27 mouse cellular contexts compared by ENCODE assay signal in genomic region chr12:56701004-56701403, GRCm38 (mm10). TPM values are rescaled to one million over a fixed set of nuclear protein-coding genes. Genes with fewer than 3 reads are reported as not detected.
DNase-seq lines count a peak whose midpoint lies in the region; ATAC-seq lines count a peak whose summit lies in the region.
"Had no signal": no experiment of that assay in that cellular context is flagged by ENCODE, and none has a peak within 500 bp of the region (broad histone marks: within the 10 kb centered on the region; RNA-seq: fewer than 3 reads in every experiment).

No protein-coding gene starts in this region.

- H3K4me2 ChIP-seq in hindbrain, embryonic 11.5 days (replicated peaks; ENCODE audit: low read depth, low read length): no peak overlapping the region
- no peak overlapping the region for H3K4me2 ChIP-seq in hindbrain, embryonic 16.5 days (ENCODE audit: low read length)
- peak overlapping the region; percentile 22 for H3K4me2 ChIP-seq in embryonic facial prominence, embryonic 14.5 days (ENCODE audit: low read depth, low read length)
- H3K4me2 ChIP-seq: forebrain, embryonic 13.5 days; heart, embryonic 15.5 days; hindbrain, embryonic 14.5 days had no signal

- no peaks in the 10 kb centered on the region for H3K9me3 ChIP-seq in hindbrain, embryonic 11.5 days (ENCODE audit: control insufficient read depth, low read length)
- no peaks in the 10 kb centered on the region for H3K9me3 ChIP-seq in hindbrain, embryonic 16.5 days (ENCODE audit: control insufficient read depth, low read length)
- H3K9me3 ChIP-seq in embryonic facial prominence, embryonic 14.5 days (ENCODE audit: control insufficient read depth, low read length): no peaks in the 10 kb centered on the region
- H3K9me3 ChIP-seq: embryonic facial prominence, embryonic 12.5 days; forebrain, embryonic 10.5 days; forebrain, embryonic 13.5 days; heart, embryonic 12.5 days; heart, embryonic 15.5 days; hindbrain, embryonic 10.5 days had no signal

- no peak overlapping the region for H3K4me3 ChIP-seq in hindbrain, embryonic 11.5 days (ENCODE audit: low read depth, low read length)
- H3K4me3 ChIP-seq in hindbrain, embryonic 16.5 days (ENCODE audit: low read length): no peak overlapping the region
- H3K4me3 ChIP-seq in embryonic facial prominence, embryonic 14.5 days (ENCODE audit: low read depth, low read length): no peak overlapping the region
- H3K4me3 ChIP-seq: forebrain, embryonic 13.5 days; heart, embryonic 12.5 days had no signal

- no peak overlapping the region for H3K9ac ChIP-seq in hindbrain, embryonic 11.5 days (ENCODE audit: low read depth, low read length)
- no peak overlapping the region for H3K9ac ChIP-seq in hindbrain, embryonic 16.5 days (ENCODE audit: low read depth, low read length)
- H3K9ac ChIP-seq in embryonic facial prominence, embryonic 14.5 days (ENCODE audit: low read depth, low read length): no peak overlapping the region
- H3K9ac ChIP-seq: forebrain, embryonic 13.5 days; heart, embryonic 12.5 days; heart, embryonic 15.5 days; hindbrain, embryonic 14.5 days had no signal

- DNase-seq in hindbrain, embryonic 11.5 days (ENCODE audit: low spot score): peak; percentile 45
- DNase-seq in retina, embryonic 14.5 days (ENCODE audit: low spot score): peak; percentile 29
- DNase-seq in retina, postnatal 1 day: no peak
- DNase-seq in embryonic facial prominence, embryonic 14.5 days (ENCODE audit: low spot score): no peak
- no peak for DNase-seq in gastrocnemius, adult 8-10 months (ENCODE audit: low spot score in 2 of 2)
- DNase-seq: adrenal gland, adult 8-10 months; adrenal gland, postnatal 25 days; cerebellum, adult 18-20 months; cerebellum, adult 9-10 months; gastrocnemius, postnatal 25 days; heart, adult 18-20 months; heart, postnatal 10 days; heart, postnatal 36 days had no signal

- WGBS in hindbrain, embryonic 11.5 days: 14% methylated on average over 6 of the region's 6 CpGs
- 7% methylated on average over 6 of the region's 6 CpGs for WGBS in hindbrain, embryonic 16.5 days
- WGBS in embryonic facial prominence, embryonic 14.5 days: 19% methylated on average over 6 of the region's 6 CpGs

- no peak overlapping the region for H3K27ac ChIP-seq in hindbrain, embryonic 11.5 days (ENCODE audit: low read depth, low read length)
- no peak overlapping the region for H3K27ac ChIP-seq in hindbrain, embryonic 16.5 days (ENCODE audit: low read depth, low read length)
- no peak overlapping the region for H3K27ac ChIP-seq in embryonic facial prominence, embryonic 14.5 days (replicated peaks; ENCODE audit: low read depth, low read length)
- H3K27ac ChIP-seq: forebrain, embryonic 10.5 days; forebrain, embryonic 13.5 days; heart, embryonic 15.5 days; hindbrain, embryonic 10.5 days; hindbrain, embryonic 14.5 days had no signal

- peaks cover 62% of the 10 kb centered on the region for H3K27me3 ChIP-seq in hindbrain, embryonic 11.5 days (ENCODE audit: control insufficient read depth, insufficient read depth, low read length)
- H3K27me3 ChIP-seq in hindbrain, embryonic 16.5 days (replicated peaks; ENCODE audit: control insufficient read depth, insufficient read depth, low read length): peaks cover 61% of the 10 kb centered on the region
- H3K27me3 ChIP-seq in embryonic facial prominence, embryonic 14.5 days (replicated peaks; ENCODE audit: control insufficient read depth, insufficient read depth, low read length): peaks cover 72% of the 10 kb centered on the region

- no peak for ATAC-seq in hindbrain, embryonic 11.5 days (ENCODE audit: low FRiP score)
- ATAC-seq in hindbrain, embryonic 16.5 days: no peak
- no peak for ATAC-seq in embryonic facial prominence, embryonic 14.5 days (ENCODE audit: low read depth)
- ATAC-seq: activated CD4-positive, CD25-positive, alpha-beta regulatory T cell, adult 4 months; CD4-positive, CD25-positive, alpha-beta regulatory T cell, adult 4 months; forebrain, embryonic 13.5 days; forebrain, embryonic 16.5 days; intestine, postnatal 0 days had no signal

- no peaks in the 10 kb centered on the region for H3K36me3 ChIP-seq in hindbrain, embryonic 11.5 days (ENCODE audit: control insufficient read depth, insufficient read depth, low read length)
- H3K36me3 ChIP-seq in hindbrain, embryonic 16.5 days (ENCODE audit: control insufficient read depth, insufficient read depth, low read length): no peaks in the 10 kb centered on the region
- no peaks in the 10 kb centered on the region for H3K36me3 ChIP-seq in embryonic facial prominence, embryonic 14.5 days (ENCODE audit: control insufficient read depth, insufficient read depth, low read length)
- H3K36me3 ChIP-seq: embryonic facial prominence, embryonic 12.5 days; forebrain, embryonic 10.5 days; heart, embryonic 12.5 days; heart, embryonic 15.5 days; hindbrain, embryonic 10.5 days had no signal

- H3K4me1 ChIP-seq in hindbrain, embryonic 11.5 days (replicated peaks; ENCODE audit: control insufficient read depth, insufficient read depth, low read length): no peaks in the 10 kb centered on the region; the same call in 1 of the 2 replicates
- H3K4me1 ChIP-seq in hindbrain, embryonic 16.5 days (ENCODE audit: control insufficient read depth, insufficient read depth, low read depth, low read length): peaks cover 8% of the 10 kb centered on the region
- H3K4me1 ChIP-seq in embryonic facial prominence, embryonic 14.5 days (ENCODE audit: control insufficient read depth, insufficient read depth, low read length): no peaks in the 10 kb centered on the region

RNA-seq across cellular contexts. Expression of gene Pax9, which starts 9.4 kb away (rescaled TPM):
- polyA plus RNA-seq in hindbrain, embryonic 11.5 days (2014; fragmentation: Nextera tagmentation; extraction: Ambion mirVana): 1.4 and 2.5 TPM in 2 replicates
- 0.04 TPM in 1 of 2 replicates, not detected in the other for polyA plus RNA-seq in hindbrain, embryonic 16.5 days (2015; fragmentation: Nextera tagmentation; extraction: Ambion mirVana)
- polyA plus RNA-seq in embryonic facial prominence, embryonic 14.5 days (2014; fragmentation: Nextera tagmentation; extraction: Ambion mirVana): 9.2 and 9.4 TPM in 2 replicates
- total RNA-seq in gastrocnemius, adult 8-10 months (2022): under 1 TPM in 1 of 4 experiments, not detected in 3; 0.15 TPM
- total RNA-seq: adrenal gland, adult 8-10 months; adrenal gland, postnatal 25 days had no signal
- polyA plus RNA-seq: activated CD4-positive, CD25-positive, alpha-beta regulatory T cell, adult 4 months; forebrain, embryonic 13.5 days; forebrain, embryonic 16.5 days; gonadal fat pad, adult 2 months; hindbrain, embryonic 14.5 days; intestine, embryonic 14.5 days; intestine, postnatal 0 days had no signal

Comparison
In these comparisons a context has a peak if more than half of its experiments do, and no peak if none do; other contexts are left out.
1. DNase-seq: peak in hindbrain, embryonic 11.5 days (single experiment) and retina, embryonic 14.5 days (single experiment); none in retina, postnatal 1 day (single experiment), embryonic facial prominence, embryonic 14.5 days (single experiment) and gastrocnemius, adult 8-10 months (0 of 2).